Mouse (Mus musculus): ENCODE measurements at regions not wholly inside any gene's neighbourhood (a gene's known extent, or its start where the extent isn't known, plus 50 kb on each side); places are given as distances from the start of the nearest gene placed in this dataset.

GRCm38 (mm10) chr17:4865621-4866020 is 128.5 kb upstream of the Arid1b start:
- 12% methylated on average over 10 of the region's 10 CpGs for WGBS
- H3K9me3 ChIP-seq (ENCODE audit: control insufficient read depth, low read length): no peaks in the 10 kb centered on the region
- H3K36me3 ChIP-seq (ENCODE audit: control insufficient read depth, insufficient read depth, low read length): no peaks in the 10 kb centered on the region
- peak overlapping the region; percentile 67 for H3K27ac ChIP-seq (replicated peaks; ENCODE audit: low read depth, low read length)
- ATAC-seq (ENCODE audit: low FRiP score, low TSS enrichment) (no peak), DNase-seq (peak; percentile 82)
- no peak overlapping the region for H3K9ac ChIP-seq (replicated peaks; ENCODE audit: low read length)
- H3K4me1 ChIP-seq (ENCODE audit: control insufficient read depth, insufficient read depth, low read length): peaks cover 11% of the 10 kb centered on the region; the same call in 1 of the 2 replicates
- no peaks in the 10 kb centered on the region for H3K27me3 ChIP-seq (ENCODE audit: control insufficient read depth, insufficient read depth, low read length)
- no peak overlapping the region for H3K4me3 ChIP-seq (replicated peaks; ENCODE audit: low read depth, low read length)
- peak overlapping the region; percentile 31 for H3K4me2 ChIP-seq (ENCODE audit: low read length)

- WGBS: 29% methylated on average over 17 of the region's 17 CpGs
- DNase-seq: peak; percentile 50
- peak overlapping the region; percentile 67 for H3K27ac ChIP-seq (replicated peaks; ENCODE audit: low read depth, low read length)
These were observed 127.9 kb upstream of the Arid1b start for GRCm38 (mm10) chr17:4866026-4866896.

DNA sequence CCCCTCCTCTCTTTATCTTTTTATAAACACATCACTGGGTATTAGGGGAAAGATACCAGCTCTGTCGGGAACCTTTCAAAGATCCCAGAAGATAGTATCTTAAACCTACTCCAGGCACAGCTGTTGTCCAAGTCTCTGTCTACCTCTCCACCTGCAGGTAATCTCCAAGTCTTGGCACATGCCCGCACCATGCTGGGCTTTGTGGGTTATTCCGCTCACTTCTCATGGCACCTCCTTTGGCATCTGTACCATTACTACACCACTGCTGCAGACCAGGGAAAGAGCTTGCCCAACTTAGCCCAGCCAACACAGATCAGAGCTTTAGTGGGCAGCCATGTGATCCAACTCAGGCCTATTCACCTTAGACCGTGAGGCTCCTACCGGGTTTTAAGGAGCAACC is 127.0 kb upstream of the Arid1b start:
- H3K4me3 ChIP-seq (replicated peaks; ENCODE audit: low read depth, low read length): no peak overlapping the region
- H3K4me2 ChIP-seq (ENCODE audit: low read length): no peak overlapping the region
- WGBS: 92% methylated on average over 5 of the region's 5 CpGs
- no peak overlapping the region for H3K27ac ChIP-seq (replicated peaks; ENCODE audit: low read depth, low read length)
- H3K9me3 ChIP-seq (ENCODE audit: control insufficient read depth, low read length): no peaks in the 10 kb centered on the region
- ATAC-seq (ENCODE audit: low FRiP score, low TSS enrichment) (no peak), DNase-seq (no peak)
- H3K27me3 ChIP-seq (ENCODE audit: control insufficient read depth, insufficient read depth, low read length): no peaks in the 10 kb centered on the region
- no peak overlapping the region for H3K9ac ChIP-seq (replicated peaks; ENCODE audit: low read length)
- no peaks in the 10 kb centered on the region for H3K36me3 ChIP-seq (ENCODE audit: control insufficient read depth, insufficient read depth, low read length)
- H3K4me1 ChIP-seq (ENCODE audit: control insufficient read depth, insufficient read depth, low read length): peaks cover 11% of the 10 kb centered on the region; the same call in 1 of the 2 replicates

More at GRCm38 (mm10) chr17:4866026-4866896, 127.9 kb upstream of the Arid1b start:
- ATAC-seq (ENCODE audit: low FRiP score, low TSS enrichment): no peak
- no peak overlapping the region for H3K9ac ChIP-seq (replicated peaks; ENCODE audit: low read length)
- H3K27me3 ChIP-seq (ENCODE audit: control insufficient read depth, insufficient read depth, low read length): no peaks in the 10 kb centered on the region
- peaks cover 11% of the 10 kb centered on the region; the same call in 1 of the 2 replicates for H3K4me1 ChIP-seq (ENCODE audit: control insufficient read depth, insufficient read depth, low read length)
- no peaks in the 10 kb centered on the region for H3K9me3 ChIP-seq (ENCODE audit: control insufficient read depth, low read length)
- no peak overlapping the region for H3K4me3 ChIP-seq (replicated peaks; ENCODE audit: low read depth, low read length)
- no peaks in the 10 kb centered on the region for H3K36me3 ChIP-seq (ENCODE audit: control insufficient read depth, insufficient read depth, low read length)
- H3K4me2 ChIP-seq (ENCODE audit: low read length): peak overlapping the region; percentile 31

GRCm38 (mm10) chr17:4867754-4868445 is 126.2 kb upstream of the Arid1b start:
- H3K4me3 ChIP-seq (replicated peaks; ENCODE audit: low read depth, low read length): no peak overlapping the region
- DNase-seq: no peak
- H3K27me3 ChIP-seq (ENCODE audit: control insufficient read depth, insufficient read depth, low read length): no peaks in the 10 kb centered on the region
- H3K9me3 ChIP-seq (ENCODE audit: control insufficient read depth, low read length): no peaks in the 10 kb centered on the region
- 92% methylated on average over 9 of the region's 9 CpGs for WGBS
- H3K36me3 ChIP-seq (ENCODE audit: control insufficient read depth, insufficient read depth, low read length): no peaks in the 10 kb centered on the region
- H3K4me1 ChIP-seq (ENCODE audit: control insufficient read depth, insufficient read depth, low read length): peaks cover 11% of the 10 kb centered on the region; the same call in 1 of the 2 replicates
- ATAC-seq (ENCODE audit: low FRiP score, low TSS enrichment): no peak
- H3K4me2 ChIP-seq (ENCODE audit: low read length): no peak overlapping the region
- no peak overlapping the region for H3K9ac ChIP-seq (replicated peaks; ENCODE audit: low read length)
- no peak overlapping the region for H3K27ac ChIP-seq (replicated peaks; ENCODE audit: low read depth, low read length)

DNA sequence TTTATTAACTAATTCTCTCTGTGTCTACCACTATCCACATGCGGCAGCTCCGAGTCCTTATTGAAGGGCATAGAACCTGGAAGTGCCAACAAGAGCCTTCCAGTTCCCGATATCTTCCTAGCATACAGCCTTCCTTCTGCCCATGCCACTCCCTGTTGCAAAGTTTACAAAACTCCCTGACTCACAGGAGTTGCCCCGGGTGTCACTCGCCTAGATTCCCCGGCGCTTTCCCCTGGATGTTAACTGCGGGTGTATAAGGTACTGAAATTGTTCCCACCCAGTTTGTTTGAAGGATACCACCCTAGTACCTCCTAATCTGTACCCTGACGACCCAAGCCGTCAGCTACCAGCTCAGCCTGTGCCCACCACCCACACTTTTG is 125.7 kb upstream of the Arid1b start:
- H3K4me2 ChIP-seq (ENCODE audit: low read length): no peak overlapping the region
- H3K27me3 ChIP-seq (ENCODE audit: control insufficient read depth, insufficient read depth, low read length): no peaks in the 10 kb centered on the region
- H3K27ac ChIP-seq (replicated peaks; ENCODE audit: low read depth, low read length): no peak overlapping the region
- DNase-seq (no peak), ATAC-seq (ENCODE audit: low FRiP score, low TSS enrichment) (no peak)
- H3K9me3 ChIP-seq (ENCODE audit: control insufficient read depth, low read length): no peaks in the 10 kb centered on the region
- H3K36me3 ChIP-seq (ENCODE audit: control insufficient read depth, insufficient read depth, low read length): no peaks in the 10 kb centered on the region
- H3K9ac ChIP-seq (replicated peaks; ENCODE audit: low read length): no peak overlapping the region
- WGBS: 92% methylated on average over 10 of the region's 10 CpGs
- peaks cover 11% of the 10 kb centered on the region; the same call in 1 of the 2 replicates for H3K4me1 ChIP-seq (ENCODE audit: control insufficient read depth, insufficient read depth, low read length)
- no peak overlapping the region for H3K4me3 ChIP-seq (replicated peaks; ENCODE audit: low read depth, low read length)

GRCm38 (mm10) chr17:4868861-4869260 is 125.3 kb upstream of the Arid1b start:
- Histone ChIP-seq H3K27ac (replicated peaks; ENCODE audit: low read depth, low read length) (no peak overlapping the region), H3K27me3 (ENCODE audit: control insufficient read depth, insufficient read depth, low read length) (no peaks in the 10 kb centered on the region), H3K4me2 (ENCODE audit: low read length) (no peak overlapping the region), H3K9me3 (ENCODE audit: control insufficient read depth, low read length) (no peaks in the 10 kb centered on the region), H3K9ac (replicated peaks; ENCODE audit: low read length) (no peak overlapping the region), H3K4me3 (replicated peaks; ENCODE audit: low read depth, low read length) (no peak overlapping the region), H3K4me1 (ENCODE audit: control insufficient read depth, insufficient read depth, low read length) (peaks cover 11% of the 10 kb centered on the region; the same call in 1 of the 2 replicates), H3K36me3 (ENCODE audit: control insufficient read depth, insufficient read depth, low read length) (no peaks in the 10 kb centered on the region)
- 93% methylated on average over 5 of the region's 5 CpGs for WGBS
- DNase-seq (no peak), ATAC-seq (ENCODE audit: low FRiP score, low TSS enrichment) (no peak)

GRCm38 (mm10) chr17:4871267-4871666 is 122.9 kb upstream of the Arid1b start:
- no peak overlapping the region for H3K4me2 ChIP-seq (ENCODE audit: low read length)
- ATAC-seq (ENCODE audit: low FRiP score, low TSS enrichment) (no peak), DNase-seq (no peak)
- no peaks in the 10 kb centered on the region for H3K27me3 ChIP-seq (ENCODE audit: control insufficient read depth, insufficient read depth, low read length)
- H3K4me3 ChIP-seq (replicated peaks; ENCODE audit: low read depth, low read length): no peak overlapping the region
- 48% methylated on average over 2 of the region's 2 CpGs for WGBS
- no peak overlapping the region for H3K27ac ChIP-seq (replicated peaks; ENCODE audit: low read depth, low read length)
- no peaks in the 10 kb centered on the region for H3K36me3 ChIP-seq (ENCODE audit: control insufficient read depth, insufficient read depth, low read length)
- H3K9ac ChIP-seq (replicated peaks; ENCODE audit: low read length): no peak overlapping the region
- H3K4me1 ChIP-seq (ENCODE audit: control insufficient read depth, insufficient read depth, low read length): peaks cover 2% of the 10 kb centered on the region; the same call in 1 of the 2 replicates
- no peaks in the 10 kb centered on the region for H3K9me3 ChIP-seq (ENCODE audit: control insufficient read depth, low read length)

- Histone ChIP-seq H3K4me1 (ENCODE audit: control insufficient read depth, insufficient read depth, low read length) (no peaks in the 10 kb centered on the region), H3K4me2 (ENCODE audit: low read length) (no peak overlapping the region), H3K9me3 (ENCODE audit: control insufficient read depth, low read length) (no peaks in the 10 kb centered on the region), H3K36me3 (ENCODE audit: control insufficient read depth, insufficient read depth, low read length) (no peaks in the 10 kb centered on the region), H3K4me3 (replicated peaks; ENCODE audit: low read depth, low read length) (no peak overlapping the region), H3K9ac (replicated peaks; ENCODE audit: low read length) (no peak overlapping the region), H3K27ac (replicated peaks; ENCODE audit: low read depth, low read length) (no peak overlapping the region), H3K27me3 (ENCODE audit: control insufficient read depth, insufficient read depth, low read length) (no peaks in the 10 kb centered on the region)
- ATAC-seq (ENCODE audit: low FRiP score, low TSS enrichment) (no peak), DNase-seq (no peak)
- WGBS: 82% methylated on average over 2 of the region's 2 CpGs
These were observed 119.7 kb upstream of the Arid1b start for GRCm38 (mm10) chr17:4874459-4874858.

All from midbrain, embryonic 14.5 days (tissue).